Mouse (Mus musculus) CH12.LX (cell line): ENCODE data around the gene Gm39566. TPM values are rescaled to one million over a fixed set of nuclear protein-coding genes. Genes with fewer than 3 reads are reported as not detected.

Experiments
- DNase-seq: peaks from one replicate; pipeline ENCODE4 v3.0.0-alpha.2; 2013; ENCODE audit errors: extremely low read depth
- H3K27ac ChIP-seq: 2 replicates; pipeline ENCODE4 v1.5.1; 2012; ENCODE audit warnings: low read depth, mild to moderate bottlenecking, control low read depth, moderate library complexity; ENCODE audit not compliant: insufficient read depth
- H3K27me3 ChIP-seq: replicated peaks from 2 replicates; pipeline ENCODE3; 2012; ENCODE audit warnings: inconsistent platforms
- H3K36me3 ChIP-seq, 2 experiments: replicated peaks in 1 of 2; 2 replicates each; pipeline versions ENCODE3 to v1.6.1; 2012; ENCODE audit warnings: inconsistent platforms in 1 of 2, low read length in 1 of 2, mild to moderate bottlenecking in 1 of 2, mixed read lengths in 1 of 2, moderate library complexity in 1 of 2; ENCODE audit not compliant: control insufficient read depth in 1 of 2, insufficient read depth in 1 of 2
- H3K4me1 ChIP-seq, 2 experiments: 2 replicates each; pipeline ENCODE4 v1.6.1; 2012; ENCODE audit warnings: inconsistent platforms in 1 of 2, moderate library complexity in 1 of 2; ENCODE audit not compliant: insufficient read depth in 2 of 2, control insufficient read depth in 1 of 2
- H3K4me2 ChIP-seq: 2 replicates; pipeline ENCODE4 v1.6.1; 2012; ENCODE audit warnings: low read depth, mild to moderate bottlenecking, control low read depth; ENCODE audit not compliant: poor library complexity, insufficient read depth, severe bottlenecking
- H3K4me3 ChIP-seq, 3 experiments: fragments of 150-350 bp in 1 of 3; sonication (generic) in 1 of 3; replicated peaks in 1 of 3; 2 replicates each; pipeline versions ENCODE3 to v1.5.1; 2011 to 2012; ENCODE audit warnings: low read depth in 2 of 3, low read length in 2 of 3, mild to moderate bottlenecking in 2 of 3, moderate library complexity in 2 of 3, control low read depth in 1 of 3, improper control_type of control experiment in 1 of 3, inconsistent platforms in 1 of 3, mixed read lengths in 1 of 3; ENCODE audit not compliant: poor library complexity in 1 of 3
- H3K79me2 ChIP-seq: replicated peaks from 2 replicates; pipeline ENCODE4 v1.6.1; 2012; ENCODE audit warnings: mild to moderate bottlenecking, moderate library complexity; ENCODE audit not compliant: control insufficient read depth, poor library complexity, insufficient read depth, severe bottlenecking; ENCODE audit errors: extremely low read depth
- H3K9ac ChIP-seq: 2 replicates; pipeline ENCODE4 v1.6.1; 2012; ENCODE audit warnings: low read depth, mild to moderate bottlenecking, control low read depth, moderate library complexity; ENCODE audit not compliant: insufficient read depth
- H3K9me3 ChIP-seq: replicated peaks from 2 replicates; pipeline ENCODE3; 2012; ENCODE audit warnings: low read length, inconsistent platforms, mixed read lengths
- CTCF ChIP-seq, 2 experiments: IDR thresholded peaks in 1 of 2; conservative IDR thresholded peaks in 1 of 2; 2 replicates each; pipeline ENCODE4 v1.5.1; 2011 to 2012; ENCODE audit warnings: low read depth in 2 of 2, low read length in 2 of 2, improper control_type of control experiment in 1 of 2, inconsistent platforms in 1 of 2, mild to moderate bottlenecking in 1 of 2, moderate library complexity in 1 of 2
- ELF1 ChIP-seq: IDR thresholded peaks from 2 replicates; pipeline ENCODE4 v1.6.1; 2014; ENCODE audit warnings: low read depth, mild to moderate bottlenecking, inconsistent platforms, low read length, improper control_type of control experiment
- MAX ChIP-seq: IDR thresholded peaks from 2 replicates; pipeline ENCODE4 v1.6.1; 2011; ENCODE audit warnings: low read length, improper control_type of control experiment
- MEF2A ChIP-seq: IDR thresholded peaks from 2 replicates; pipeline ENCODE4 v1.6.1; 2014; ENCODE audit warnings: low read depth, mild to moderate bottlenecking, inconsistent platforms, low read length, improper control_type of control experiment, borderline replicate concordance
- MXI1 ChIP-seq: IDR thresholded peaks from 2 replicates; pipeline ENCODE4 v1.6.1; 2011; ENCODE audit warnings: mild to moderate bottlenecking, low read depth, low read length, improper control_type of control experiment
- NELFE ChIP-seq: IDR thresholded peaks from 2 replicates; pipeline ENCODE4 v1.6.1; 2011; ENCODE audit warnings: low read depth, low read length, improper control_type of control experiment
- PAX5 ChIP-seq: IDR thresholded peaks from 2 replicates; pipeline ENCODE4 v1.6.1; 2012; ENCODE audit warnings: low read length, inconsistent platforms, mixed read lengths
- POLR2AphosphoS2 ChIP-seq: IDR thresholded peaks from 2 replicates; pipeline ENCODE4 v1.6.1; 2011; ENCODE audit warnings: low read depth, low read length, improper control_type of control experiment
- SIN3A ChIP-seq: IDR thresholded peaks from 2 replicates; pipeline ENCODE4 v1.6.1; 2012; ENCODE audit warnings: low read length, improper control_type of control experiment, inconsistent platforms
- TCF12 ChIP-seq: IDR thresholded peaks from 2 replicates; pipeline ENCODE4 v1.6.1; 2014; ENCODE audit warnings: low read depth, mild to moderate bottlenecking, inconsistent platforms, low read length, improper control_type of control experiment
- USF1 ChIP-seq: IDR thresholded peaks from 2 replicates; pipeline ENCODE4 v1.6.1; 2014; ENCODE audit warnings: low read depth, mild to moderate bottlenecking, inconsistent platforms, low read length, improper control_type of control experiment
- ZNF384 ChIP-seq: IDR thresholded peaks from 2 replicates; pipeline ENCODE4 v1.6.1; 2012; ENCODE audit warnings: low read depth, low read length, improper control_type of control experiment, inconsistent platforms
- dilution Hi-C: fragments of 300-500 bp; cut with MboI; formaldehyde crosslinking; loops from 2 replicates; pipeline ENCODE4 v1.14.3; 2020; ENCODE audit warnings: low sequenced_read_pairs; ENCODE audit not compliant: extremely low pct_unique_long_range_greater_than_20kb, extremely low pct_ligation_motif_present
- in situ Hi-C: fragments of 300-500 bp; cut with MboI; formaldehyde crosslinking; loops from 3 replicates; pipeline ENCODE4 v1.14.3; 2019; ENCODE audit warnings: low sequenced_read_pairs, low pct_ligation_motif_present, low pct_unique_long_range_greater_than_20kb, mixed read lengths
- polyA plus RNA-seq: library from polyadenylated mRNA; unstranded; fragments of >175 nt; gene quantifications from 2 replicates; pipeline ENCODE4 v1.2.1, GENCODE M21; 2012; ENCODE audit warnings: low read depth; ENCODE audit not compliant: insufficient read length
- total RNA-seq, 2 experiments: library from RNA; depleted of rRNA; stranded (reverse); fragments of 300-350 nt in 1 of 2; fragments of >200 nt in 1 of 2; gene quantifications; 2 replicates each; pipeline ENCODE4 v1.2.3; 2012 to 2014

Gene Gm39566
- total and polyA plus RNA-seq, 3 experiments = not detected

DNA sequence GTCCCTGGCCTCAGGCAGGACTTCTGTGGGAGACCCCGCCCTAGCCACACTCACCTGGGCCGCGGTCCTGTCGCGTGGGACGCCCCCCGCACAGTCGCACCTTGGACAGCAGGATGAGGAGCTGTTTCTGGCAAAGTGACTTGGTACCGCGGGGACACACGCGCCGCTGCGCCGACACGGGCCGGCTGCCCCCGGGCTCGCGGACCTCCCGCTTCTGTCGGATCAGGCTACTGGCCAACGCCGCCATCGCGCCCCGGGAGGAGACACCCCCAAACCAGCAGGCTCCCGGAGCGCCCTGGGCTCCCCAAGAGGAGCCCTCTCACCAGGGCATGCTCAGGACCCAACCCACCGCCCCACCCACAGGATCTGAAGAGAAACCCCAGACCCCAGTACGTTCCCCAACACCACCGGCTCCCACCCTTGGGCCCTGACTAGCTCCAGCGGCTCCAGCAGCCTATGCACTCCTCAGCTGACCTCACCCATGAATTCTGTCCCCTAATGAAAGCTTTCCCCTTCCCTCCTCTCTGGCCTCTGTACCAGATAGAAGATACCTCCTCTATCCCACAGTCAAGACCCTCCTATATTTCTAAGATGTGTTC is 13.6 kb downstream of the Gm39566 start, which contains the start of gene Fgf11:
TSS of gene Fgf11 (minus strand) at position 479 of the 599 bp plus-strand sequence.
- peaks cover 22% of the 10 kb centered on the region for H3K9me3 ChIP-seq
- H3K79me2 ChIP-seq = no peaks in the 10 kb centered on the region
- in situ Hi-C loops (loop anchor here (5.0 kb wide), 1 partner anchor 76 kb away; the partner anchor contains the start of gene Tmem95), dilution Hi-C loops (no loop called here)
- peaks cover 12 to 57% of the 10 kb centered on the region in 2 experiments for H3K4me1 ChIP-seq
- no peaks in the 10 kb centered on the region for H3K36me3 ChIP-seq
- DNase-seq = no peak
- peak within 1 kb of the TSS; percentile 49 to 64 (median 57) for H3K4me3 ChIP-seq
- H3K9ac ChIP-seq = peak within 1 kb of the TSS; percentile 27; the same call in 1 of the 2 replicates
- TF ChIP-seq CTCF (conservative IDR thresholded peaks at IDR 0.05 in 1 of 2, IDR thresholded peaks at IDR 0.05 in 1 of 2; ENCODE audit: low read depth in 2 of 2, low read length in 2 of 2) (no peak), NELFE (no peak), MEF2A (no peak), SIN3A (no peak), POLR2AphosphoS2 (no peak), PAX5 (no peak)
- TF ChIP-seq, all 38 proteins: peak for 0
- Histone ChIP-seq H3K27me3 (peaks cover 45% of the 10 kb centered on the region), H3K4me2 (peak within 1 kb of the TSS; percentile 72), H3K27ac (no peak within 1 kb of the TSS)

GRCm38 (mm10) chr11:69800392-69801197 is 14.5 kb downstream of the Gm39566 start:
- H3K27ac ChIP-seq = peak overlapping the region; percentile 8; the same call in 1 of the 2 replicates
- in situ Hi-C loops = loop anchor here (5.0 kb wide), 1 partner anchor 77 kb away; the partner anchor contains the start of gene Tmem95
- H3K9ac ChIP-seq = no peak overlapping the region
- dilution Hi-C loops = no loop called here
- no peaks in the 10 kb centered on the region for H3K79me2 ChIP-seq
- no peaks in the 10 kb centered on the region for H3K36me3 ChIP-seq
- DNase-seq = peak; percentile 45
- TF ChIP-seq NELFE (no peak; the same call in 1 of the 2 replicates), MXI1 (no peak), MAX (peak; percentile 20; the same call in 1 of the 2 replicates), ELF1 (no peak), USF1 (peak; percentile 44), ZNF384 (no peak), TCF12 (0 out of 2 replicates have a peak, but pooled peaks have one; percentile 3)
- H3K4me1 ChIP-seq = peaks cover 12 to 64% of the 10 kb centered on the region in 2 experiments
- H3K9me3 ChIP-seq = peaks cover 19% of the 10 kb centered on the region
- H3K4me3 ChIP-seq = peak overlapping the region; percentile 41 to 64 (median 49)
- H3K27me3 ChIP-seq = peaks cover 43% of the 10 kb centered on the region
- H3K4me2 ChIP-seq = no peak overlapping the region
